8 mouse cellular contexts compared by ENCODE assay signal in genomic region chrX:12886160-12887048, GRCm38 (mm10).
A peak's percentile ranks its signal among the peaks of the same experiment; 100 is the strongest.
DNase-seq lines count a peak whose midpoint lies in the region; ATAC-seq and TF ChIP-seq lines count a peak whose summit lies in the region.

No protein-coding gene starts in this region.

- TF ChIP-seq EP300 in liver, postnatal 0 days (IDR thresholded peaks at IDR 0.05; ENCODE audit: low read depth), result no peak

- H3K4me2 ChIP-seq in liver, embryonic 11.5 days, result peak overlapping the region; percentile 59
- 0 out of 2 replicates have a peak overlapping the region, but pooled peaks have one; percentile 1 for H3K4me2 ChIP-seq in forebrain, embryonic 15.5 days (replicated peaks)
- peak overlapping the region; percentile 51 for H3K4me2 ChIP-seq in liver, postnatal 0 days (ENCODE audit: low read depth, low read length)
- peak overlapping the region; percentile 34; the same call in 1 of the 2 replicates for H3K4me2 ChIP-seq in stomach, embryonic 14.5 days (replicated peaks; ENCODE audit: low read depth, low read length)

- TF ChIP-seq CTCF in liver, postnatal 0 days (IDR thresholded peaks at IDR 0.05; ENCODE audit: low read depth), result no peak

- DNase-seq in liver, embryonic 11.5 days (ENCODE audit: low spot score), result no peak
- no peak for DNase-seq in liver
- DNase-seq in liver, postnatal 0 days, result no peak
- DNase-seq in spleen, postnatal 14 days (ENCODE audit: low spot score in 2 of 2), result no peak
- DNase-seq in frontal cortex, postnatal 14 days (ENCODE audit: low spot score in 2 of 2), result no peak
- no peak for DNase-seq in adrenal gland, postnatal 36 days

- no peaks in the 10 kb centered on the region for H3K27me3 ChIP-seq in liver, embryonic 11.5 days (replicated peaks; ENCODE audit: control insufficient read depth, insufficient read depth, low read length)
- no peaks in the 10 kb centered on the region for H3K27me3 ChIP-seq in forebrain, embryonic 15.5 days
- H3K27me3 ChIP-seq in liver, postnatal 0 days (ENCODE audit: insufficient read depth, low read length), result no peaks in the 10 kb centered on the region
- H3K27me3 ChIP-seq in stomach, embryonic 14.5 days (ENCODE audit: control insufficient read depth, insufficient read depth, low read length), result no peaks in the 10 kb centered on the region

- no peaks in the 10 kb centered on the region for H3K36me3 ChIP-seq in liver, embryonic 11.5 days (ENCODE audit: control insufficient read depth, insufficient read depth, low read length)
- H3K36me3 ChIP-seq in forebrain, embryonic 15.5 days, result no peaks in the 10 kb centered on the region
- H3K36me3 ChIP-seq in liver, postnatal 0 days (replicated peaks; ENCODE audit: insufficient read depth, low read length), result no peaks in the 10 kb centered on the region
- H3K36me3 ChIP-seq in stomach, embryonic 14.5 days (ENCODE audit: control insufficient read depth, insufficient read depth, low read length), result no peaks in the 10 kb centered on the region

- no peak overlapping the region for H3K9ac ChIP-seq in liver, embryonic 11.5 days (ENCODE audit: low read depth, low read length)
- no peak overlapping the region for H3K9ac ChIP-seq in forebrain, embryonic 15.5 days (replicated peaks)
- no peak overlapping the region for H3K9ac ChIP-seq in liver, postnatal 0 days (replicated peaks)
- no peak overlapping the region for H3K9ac ChIP-seq in stomach, embryonic 14.5 days (replicated peaks; ENCODE audit: low read depth, low read length)

- no peak overlapping the region for H3K27ac ChIP-seq in liver, embryonic 11.5 days (ENCODE audit: low read depth, low read length)
- no peak overlapping the region for H3K27ac ChIP-seq in forebrain, embryonic 15.5 days (replicated peaks)
- no peak overlapping the region for H3K27ac ChIP-seq in liver, postnatal 0 days (ENCODE audit: low read depth)
- H3K27ac ChIP-seq in stomach, embryonic 14.5 days (ENCODE audit: low read length), result no peak overlapping the region

- WGBS in liver, embryonic 11.5 days, result 21% methylated on average over 18 of the region's 18 CpGs
- WGBS in forebrain, embryonic 15.5 days, result 27% methylated on average over 18 of the region's 18 CpGs
- 30% methylated on average over 18 of the region's 18 CpGs for whole genome bisulfite sequencing in liver, postnatal 0 days (ENCODE audit: insufficient replicate concordance)
- WGBS in stomach, embryonic 14.5 days, result 26% methylated on average over 18 of the region's 18 CpGs

- 0 out of 2 replicates have a peak overlapping the region, but pooled peaks have one; percentile 17 for H3K4me3 ChIP-seq in liver, embryonic 11.5 days (ENCODE audit: low read depth, low read length)
- no peak overlapping the region for H3K4me3 ChIP-seq in forebrain, embryonic 15.5 days
- H3K4me3 ChIP-seq in liver, postnatal 0 days (ENCODE audit: low read depth, low read length), result no peak overlapping the region; the same call in 1 of the 2 replicates
- H3K4me3 ChIP-seq in stomach, embryonic 14.5 days (ENCODE audit: low read depth, low read length), result 0 out of 2 replicates have a peak overlapping the region, but pooled peaks have one; percentile 19

- H3K4me1 ChIP-seq in liver, embryonic 11.5 days (replicated peaks; ENCODE audit: control insufficient read depth, insufficient read depth, low read length), result no peaks in the 10 kb centered on the region
- peaks cover 10% of the 10 kb centered on the region; the same call in 1 of the 2 replicates for H3K4me1 ChIP-seq in forebrain, embryonic 15.5 days
- no peaks in the 10 kb centered on the region for H3K4me1 ChIP-seq in liver, postnatal 0 days (ENCODE audit: insufficient read depth)
- H3K4me1 ChIP-seq in stomach, embryonic 14.5 days (ENCODE audit: control insufficient read depth, insufficient read depth, low read length), result no peaks in the 10 kb centered on the region

- H3K9me3 ChIP-seq in liver, embryonic 11.5 days (ENCODE audit: control insufficient read depth, low read length), result no peaks in the 10 kb centered on the region
- H3K9me3 ChIP-seq in forebrain, embryonic 15.5 days, result no peaks in the 10 kb centered on the region
- H3K9me3 ChIP-seq in liver, postnatal 0 days (ENCODE audit: low read length), result no peaks in the 10 kb centered on the region
- H3K9me3 ChIP-seq in stomach, embryonic 14.5 days (ENCODE audit: control insufficient read depth, low read depth, low read length), result no peaks in the 10 kb centered on the region

- ATAC-seq in liver, embryonic 11.5 days (replicated peaks; ENCODE audit: low FRiP score), result no peak
- ATAC-seq in forebrain, embryonic 15.5 days (replicated peaks), result no peak
- ATAC-seq in liver, postnatal 0 days, result 0 out of 2 replicates have a peak, but pooled peaks have one; percentile 35
- no peak for ATAC-seq in stomach, embryonic 14.5 days (ENCODE audit: insufficient number of reproducible peaks, insufficient read depth, low FRiP score, low read depth)

Comparison
In these comparisons a context has a peak if more than half of its experiments do, and no peak if none do; other contexts are left out.
1. H3K4me3 ChIP-seq: peak in liver, embryonic 11.5 days (single experiment) and stomach, embryonic 14.5 days (single experiment); none in forebrain, embryonic 15.5 days (single experiment) and liver, postnatal 0 days (single experiment).
2. H3K4me2 ChIP-seq: peak in every context shown above with its lines; median percentile 59 in liver, embryonic 11.5 days; 51 in liver, postnatal 0 days; 34 in stomach, embryonic 14.5 days; 1 in forebrain, embryonic 15.5 days.